Mouse (Mus musculus): ENCODE data around the gene Gm20431.

DNA sequence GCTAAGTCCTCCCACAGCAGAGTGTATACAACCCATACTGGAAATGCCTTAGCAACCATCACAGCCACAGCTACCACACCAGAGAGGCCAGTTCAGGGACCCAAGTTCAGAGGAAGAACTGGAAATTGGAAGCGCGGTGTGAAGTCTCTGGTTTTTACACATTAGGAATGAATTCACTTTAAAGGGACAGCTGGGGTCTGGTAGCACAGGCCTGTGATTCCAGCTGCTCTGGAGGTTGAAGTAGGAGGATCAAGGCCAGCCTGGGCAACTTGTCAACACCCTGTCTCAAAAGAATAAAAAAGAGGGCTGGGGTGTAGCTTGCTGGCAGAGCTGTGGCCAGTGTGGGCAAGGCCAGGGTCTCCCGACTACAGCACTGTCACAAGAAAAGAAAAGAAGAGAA, 24.6 kb upstream of the Gm20431 start:
- TF ChIP-seq CTCF (IDR thresholded peaks at IDR 0.05; ENCODE audit: insufficient read depth, low read length): no peak
- no peak for TF ChIP-seq POLR2A (IDR thresholded peaks at IDR 0.05; ENCODE audit: borderline replicate concordance, extremely low read depth, low read depth, low read length)

All from lung, adult 2 months (tissue).